Mouse (Mus musculus) urinary bladder, postnatal 4 days (tissue): ENCODE data around the gene Gpr179.

Source experiments
- DNase-seq, 2 experiments: peaks; one replicate each; pipeline ENCODE4 v3.0.0; 2021 to 2022; ENCODE audit warnings: low spot score in 2 of 2

Gene Gpr179

DNA sequence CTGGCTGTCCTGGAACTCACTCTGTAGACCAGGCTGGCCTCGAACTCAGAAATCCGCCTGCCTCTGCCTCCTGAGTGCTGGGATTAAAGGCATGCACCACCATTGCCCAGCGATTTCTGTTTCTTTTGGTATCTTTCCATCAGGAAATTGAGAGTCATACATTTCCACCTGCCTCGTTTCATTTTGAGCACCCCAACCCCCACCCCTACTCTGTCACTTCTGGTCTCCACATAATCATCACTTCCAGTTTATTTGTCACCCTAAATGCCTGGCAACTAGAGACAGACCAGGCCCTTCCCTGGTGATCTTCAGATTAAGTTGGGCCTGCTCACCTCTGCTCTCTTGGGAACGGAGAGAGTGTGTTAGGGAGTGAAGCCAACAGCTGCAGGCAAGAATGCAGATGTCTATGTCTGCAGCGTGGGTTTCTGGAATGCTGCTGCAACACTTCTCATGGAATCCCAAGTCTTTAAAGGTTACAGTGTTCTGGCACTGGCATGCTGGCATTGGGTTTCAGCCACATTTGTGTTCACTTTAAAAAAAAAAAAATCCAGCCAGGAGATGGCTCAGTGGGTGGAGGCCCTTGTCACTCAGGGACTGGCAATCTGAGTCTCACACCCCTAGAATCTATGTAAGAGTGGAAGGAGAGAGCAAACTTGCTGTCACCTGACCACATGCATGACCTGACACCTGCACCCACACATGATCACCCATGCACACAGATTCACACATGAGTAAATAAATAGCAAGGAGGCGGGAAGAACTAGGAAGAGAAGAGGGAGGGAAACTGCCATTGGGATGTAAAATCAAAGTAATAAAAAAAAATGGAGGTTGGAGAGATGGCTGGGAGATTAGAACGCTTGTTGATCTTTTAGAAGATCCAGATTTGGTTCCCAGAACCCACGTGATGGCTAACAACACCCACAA is 65.8 kb downstream of the Gpr179 start:
- DNase-seq: no peak

DNA sequence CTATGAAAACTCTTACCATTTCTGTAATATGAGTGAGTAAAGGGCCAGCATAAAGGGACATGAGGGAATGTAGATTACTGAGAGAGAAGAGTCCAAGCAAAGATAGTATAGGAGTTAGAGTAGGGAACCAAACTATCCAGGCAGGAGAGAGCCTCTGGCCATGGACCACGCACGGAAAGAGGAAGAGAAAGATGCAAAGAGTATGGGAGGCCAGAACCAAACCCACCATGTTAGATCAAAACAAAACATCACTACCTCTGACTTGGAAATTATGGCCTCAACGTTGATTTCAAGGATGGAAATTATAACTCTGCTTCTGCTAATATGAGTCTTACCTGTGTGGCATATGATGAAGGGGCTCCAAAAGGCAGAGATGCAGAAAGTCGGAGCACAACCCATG is 67.0 kb downstream of the Gpr179 start:
- no peak for DNase-seq

DNA sequence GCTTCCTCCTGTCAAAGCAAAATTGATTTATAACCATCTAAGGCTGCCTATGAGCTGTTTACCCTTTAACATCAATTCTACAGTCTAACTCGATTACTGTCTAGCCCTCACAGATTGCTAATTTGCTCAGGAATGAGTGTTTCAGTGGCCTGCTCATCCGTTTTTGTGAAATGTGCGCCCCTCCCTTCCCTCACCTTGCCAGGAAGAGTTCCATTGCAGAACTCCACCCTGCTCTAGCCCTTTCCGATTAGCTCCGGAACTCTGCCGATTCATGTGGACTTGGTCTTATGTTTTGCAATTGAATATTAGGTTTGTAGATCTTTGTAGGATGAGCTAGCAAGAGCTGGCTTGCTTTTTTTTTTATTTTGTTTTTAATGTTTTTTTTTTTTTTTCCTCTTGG is 69.7 kb downstream of the Gpr179 start:
- DNase-seq: no peak
